In the genomic region with DNA sequence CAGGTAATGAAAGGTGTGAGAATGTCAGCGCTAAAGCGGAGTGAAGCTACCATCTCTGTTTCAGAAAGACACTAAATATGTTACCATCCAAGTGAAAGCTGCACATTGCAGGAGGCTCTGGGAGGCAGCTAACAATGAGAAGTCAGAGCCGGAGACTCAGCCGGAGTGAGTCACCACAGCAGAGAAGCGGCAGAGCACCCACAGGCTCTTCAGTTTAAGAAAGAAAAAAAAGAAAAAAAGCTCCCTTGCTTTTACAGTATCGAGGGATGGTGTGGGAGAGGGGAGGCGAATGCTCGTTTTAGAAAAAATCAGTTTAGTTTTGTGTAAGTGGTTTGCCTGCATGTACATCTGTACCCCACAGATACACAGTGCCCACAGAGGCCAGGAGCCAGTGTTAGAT, we compare ENCODE assay signal across 10 mouse cellular contexts. TPM values are rescaled to one million over a fixed set of nuclear protein-coding genes. Genes with fewer than 3 reads are reported as not detected.
DNase-seq lines count a peak whose midpoint lies in the region.
"Had no signal": no experiment of that assay in that cellular context is flagged by ENCODE, and none has a peak within 500 bp of the region (broad histone marks: within the 10 kb centered on the region; RNA-seq: fewer than 3 reads in every experiment).

No protein-coding gene starts in this region.

- DNase-seq in heart, adult 11 months: peak; percentile 68
- no peak for DNase-seq in heart, adult 9 months (ENCODE audit: low spot score in 2 of 2)
- peak; percentile 40 for DNase-seq in 3134 (ENCODE audit: extremely low read depth, insufficient read length, low spot score)
- DNase-seq in frontal cortex, postnatal 14 days (ENCODE audit: low spot score in 2 of 2): peak; percentile 23 to 24
- DNase-seq in right cerebral cortex, adult 2 months (ENCODE audit: low spot score in 2 of 2): peak; percentile 69 to 71
- no peak for DNase-seq in adrenal gland, postnatal 25 days
- no peak for DNase-seq in urinary bladder, adult 2 months (ENCODE audit: low spot score)
- no peak for DNase-seq in urinary bladder, postnatal 36 days (ENCODE audit: low spot score in 2 of 2)
- DNase-seq: cerebellum, adult 11-12 months; thymus, adult 18-20 months had no signal

RNA-seq across cellular contexts. Expression of a gene that starts 13.8 kb away (rescaled TPM):
- total RNA-seq in adrenal gland, postnatal 25 days (2021): 10.4 and 15.7 TPM in 2 replicates
- polyA plus RNA-seq in urinary bladder, adult 2 months (2012; rRNA removed): 8.2 and 9.6 TPM in 2 replicates

RNA-seq across cellular contexts. Expression of a gene that starts 55.4 kb away (rescaled TPM):
- 39.4 and 46.0 TPM in 2 replicates for total RNA-seq in adrenal gland, postnatal 25 days (2021)
- 18.6 and 23.7 TPM in 2 replicates for polyA plus RNA-seq in urinary bladder, adult 2 months (2012; rRNA removed)

Comparison
In these comparisons a context has a peak if more than half of its experiments do, and no peak if none do; other contexts are left out.
1. DNase-seq: peak in heart, adult 11 months (single experiment), 3134 (single experiment), frontal cortex, postnatal 14 days (2 of 2) and right cerebral cortex, adult 2 months (2 of 2); none in heart, adult 9 months (0 of 2), adrenal gland, postnatal 25 days (single experiment), urinary bladder, adult 2 months (single experiment) and urinary bladder, postnatal 36 days (0 of 2).